1 mouse cellular context compared by ENCODE assay signal in genomic region chr6:124901851-124902250, GRCm38 (mm10).
A peak's percentile ranks its signal among the peaks of the same experiment; 100 is the strongest.
TF ChIP-seq lines count a peak whose summit lies in the region.

No protein-coding gene starts in this region.

TF ChIP-seq in CH12.LX, 34 proteins besides CTCF, POLR2A, EP300 and RAD21:
- TF ChIP-seq NRF1 (IDR thresholded peaks at IDR 0.05; ENCODE audit: low read depth, low read length) (no peak), ZMIZ1 (IDR thresholded peaks at IDR 0.05; ENCODE audit: low read depth, low read length) (no peak), CHD2 (IDR thresholded peaks at IDR 0.05; ENCODE audit: low read length) (no peak), UBTF (IDR thresholded peaks at IDR 0.05; ENCODE audit: low read depth, low read length) (no peak), CHD1 (IDR thresholded peaks at IDR 0.05; ENCODE audit: low read depth, low read length) (no peak), MAZ (IDR thresholded peaks at IDR 0.05; ENCODE audit: low read depth, low read length) (no peak), ZC3H11A (IDR thresholded peaks at IDR 0.05; ENCODE audit: low read depth, low read length) (no peak), IRF4 (IDR thresholded peaks at IDR 0.05; ENCODE audit: low read depth, low read length) (no peak), PAX5 (IDR thresholded peaks at IDR 0.05; ENCODE audit: low read length) (no peak), ETS1 (conservative IDR thresholded peaks at IDR 0.05; ENCODE audit: low read depth, low read length) (peak; percentile 42; the same call in 1 of the 2 replicates), MYC (IDR thresholded peaks at IDR 0.05; ENCODE audit: low read depth, low read length) (no peak), USF2 (conservative IDR thresholded peaks at IDR 0.05; ENCODE audit: low read depth, low read length) (no peak), BHLHE40 (IDR thresholded peaks at IDR 0.05; ENCODE audit: low read depth, low read length) (peak; percentile 46), ZNF384 (IDR thresholded peaks at IDR 0.05; ENCODE audit: low read depth, low read length) (no peak), USF1 (IDR thresholded peaks at IDR 0.05; ENCODE audit: low read depth, low read length) (no peak), MAFK (IDR thresholded peaks at IDR 0.05; ENCODE audit: insufficient replicate concordance, low read length) (no peak), MEF2A (IDR thresholded peaks at IDR 0.05; ENCODE audit: borderline replicate concordance, low read depth, low read length) (no peak)
